Mouse (Mus musculus) spleen, postnatal 36 days (tissue): ENCODE data around the gene 1600014C23Rik.

Experiments used
- DNase-seq, 2 experiments: peaks; one replicate each; pipeline ENCODE4 v3.0.0; 2022; ENCODE audit warnings: low spot score in 2 of 2, mixed read lengths in 1 of 2

Gene 1600014C23Rik

DNA sequence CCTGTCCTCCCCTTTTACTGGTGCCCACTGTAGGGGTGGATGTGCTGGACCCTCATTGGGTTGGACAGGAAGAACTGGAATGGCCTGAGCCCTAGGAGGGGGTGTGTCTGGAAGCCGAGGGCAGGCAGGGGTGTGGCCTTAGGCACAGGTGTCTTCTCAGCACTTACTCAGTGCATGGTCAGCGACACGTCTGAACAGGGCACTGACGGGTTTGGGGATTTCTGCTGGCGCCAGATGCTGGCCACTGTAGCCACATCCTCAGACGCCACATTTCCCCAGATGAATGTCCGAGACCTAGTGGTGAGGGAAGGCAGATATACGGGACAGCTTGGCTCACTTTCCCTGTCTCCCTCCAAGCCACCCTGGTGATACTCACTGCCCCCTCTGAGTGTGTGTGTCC is 18.4 kb upstream of the 1600014C23Rik start:
- no peak for DNase-seq

- DNase-seq = no peak
These were observed 17.7 kb upstream of the 1600014C23Rik start for GRCm38 (mm10) chr17:45751359-45751758.

GRCm38 (mm10) chr17:45749100-45749499 is 15.5 kb upstream of the 1600014C23Rik start:
- DNase-seq = no peak

- DNase-seq = no peak
These were observed 14.5 kb upstream of the 1600014C23Rik start for GRCm38 (mm10) chr17:45747858-45748785.

- DNase-seq = no peak
These were observed 13.6 kb upstream of the 1600014C23Rik start for GRCm38 (mm10) chr17:45747293-45747692.

DNA sequence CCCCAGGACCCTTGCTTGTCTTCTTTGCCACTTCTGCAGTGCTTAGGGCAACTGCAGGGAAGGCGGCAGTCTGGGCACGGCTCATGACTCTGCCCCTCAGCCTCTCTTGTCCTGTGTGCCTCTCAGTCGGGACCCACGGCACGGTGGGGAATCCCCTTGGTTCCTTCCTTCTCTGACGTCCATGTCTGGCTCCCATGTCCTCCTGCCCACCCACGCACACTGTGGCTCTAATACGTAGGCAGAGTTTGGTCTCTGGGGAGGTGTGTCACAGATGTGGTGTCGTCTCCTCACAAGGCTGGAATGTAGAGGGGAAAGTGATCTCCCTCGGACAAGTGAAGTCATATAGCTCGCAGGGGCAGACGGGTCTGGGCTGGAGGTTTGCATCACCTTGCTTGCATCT is 13.1 kb upstream of the 1600014C23Rik start:
- DNase-seq = no peak

DNA sequence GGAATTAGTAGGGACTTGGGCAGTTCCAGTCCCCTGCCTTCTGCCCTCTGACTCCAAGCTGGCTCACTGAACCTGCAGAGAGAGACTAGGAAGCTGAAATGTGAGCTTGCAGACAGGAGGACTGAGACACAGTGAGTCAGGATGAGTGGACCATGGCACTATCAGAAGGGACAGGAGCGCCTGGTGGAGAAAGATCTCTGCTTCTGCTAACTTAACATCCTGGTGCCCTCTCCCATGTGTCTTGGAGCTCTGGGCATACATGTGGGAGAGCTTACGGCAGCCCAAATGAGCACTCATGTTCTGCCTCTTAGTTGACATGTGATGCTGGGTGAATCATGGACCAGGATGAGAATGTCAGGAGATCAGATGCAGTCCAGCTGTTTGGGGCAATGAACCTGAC is 12.0 kb upstream of the 1600014C23Rik start:
- no peak for DNase-seq

- no peak for DNase-seq
These were observed 8.9 kb upstream of the 1600014C23Rik start for GRCm38 (mm10) chr17:45742371-45743147.

DNA sequence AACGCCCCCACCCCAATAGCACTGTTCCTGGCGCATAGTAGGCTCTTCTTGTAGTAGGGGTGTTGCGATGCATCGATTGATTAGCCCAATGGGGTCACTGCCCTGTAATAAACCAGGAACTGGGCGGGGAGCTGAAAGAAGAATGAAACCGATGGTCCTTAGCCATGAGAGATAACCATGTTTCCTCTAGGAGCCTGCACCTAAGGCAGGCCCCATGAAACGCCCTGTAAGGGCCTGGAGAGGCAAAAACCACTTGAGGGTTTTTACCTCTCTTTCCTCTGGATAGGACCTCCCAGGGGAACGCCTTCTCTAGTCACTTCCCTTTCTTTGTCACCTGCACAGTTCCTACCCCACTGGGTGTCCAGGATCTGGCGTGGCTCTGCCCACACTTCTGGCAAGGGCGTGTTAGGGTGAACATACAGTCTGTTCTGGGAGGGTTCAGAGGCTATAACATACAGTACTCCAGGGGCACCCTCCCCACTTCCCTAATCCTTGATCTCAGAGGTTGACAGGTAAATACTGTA is 3.5 kb upstream of the 1600014C23Rik start:
- DNase-seq = no peak

- DNase-seq = peak; percentile 33 to 40
These were observed 2.9 kb upstream of the 1600014C23Rik start for GRCm38 (mm10) chr17:45736311-45737077.

GRCm38 (mm10) chr17:45735382-45736310 is 2.0 kb upstream of the 1600014C23Rik start:
- peak; percentile 42 to 55 for DNase-seq

DNA sequence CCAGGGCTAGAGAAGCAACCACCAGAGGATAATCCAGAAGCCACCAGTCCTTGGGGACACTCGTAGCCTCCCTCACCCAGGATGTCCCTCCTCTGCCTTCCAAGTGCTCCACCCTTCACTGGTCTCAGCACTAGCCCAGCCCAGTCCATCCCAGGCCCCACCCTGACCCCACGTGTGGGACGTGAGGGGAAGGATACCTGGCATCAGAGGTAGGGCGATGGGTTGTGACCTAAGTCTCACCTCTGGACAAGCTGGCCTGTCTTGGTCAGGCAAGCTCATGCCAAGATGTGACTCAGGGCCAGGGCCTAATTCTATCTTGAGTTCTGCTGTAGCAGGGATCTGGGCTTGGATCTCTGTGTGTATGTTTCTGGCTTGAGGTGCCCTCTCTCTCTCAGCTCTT is 1.2 kb upstream of the 1600014C23Rik start:
- DNase-seq = no peak

DNA sequence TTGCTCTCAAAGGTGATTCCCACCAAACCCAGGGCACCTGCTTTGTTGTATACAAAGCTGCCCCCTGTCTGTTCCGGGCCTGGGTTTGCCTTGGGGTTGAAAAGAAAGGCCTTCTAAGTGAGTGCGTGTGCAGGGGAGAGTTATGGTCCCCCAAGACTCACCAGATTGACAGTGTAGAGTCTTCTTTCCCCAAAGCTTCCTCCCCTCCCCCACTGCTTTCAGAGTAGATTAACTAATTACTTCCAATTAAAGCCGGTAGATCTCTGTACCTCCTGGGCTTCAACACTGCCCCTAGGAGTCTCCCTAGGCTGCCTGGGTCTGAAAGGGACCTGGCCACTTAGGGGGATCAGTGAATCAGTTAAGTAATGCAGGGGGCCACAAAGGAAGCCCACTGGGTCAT is 689 bp upstream of the 1600014C23Rik start:
- DNase-seq = no peak

DNA sequence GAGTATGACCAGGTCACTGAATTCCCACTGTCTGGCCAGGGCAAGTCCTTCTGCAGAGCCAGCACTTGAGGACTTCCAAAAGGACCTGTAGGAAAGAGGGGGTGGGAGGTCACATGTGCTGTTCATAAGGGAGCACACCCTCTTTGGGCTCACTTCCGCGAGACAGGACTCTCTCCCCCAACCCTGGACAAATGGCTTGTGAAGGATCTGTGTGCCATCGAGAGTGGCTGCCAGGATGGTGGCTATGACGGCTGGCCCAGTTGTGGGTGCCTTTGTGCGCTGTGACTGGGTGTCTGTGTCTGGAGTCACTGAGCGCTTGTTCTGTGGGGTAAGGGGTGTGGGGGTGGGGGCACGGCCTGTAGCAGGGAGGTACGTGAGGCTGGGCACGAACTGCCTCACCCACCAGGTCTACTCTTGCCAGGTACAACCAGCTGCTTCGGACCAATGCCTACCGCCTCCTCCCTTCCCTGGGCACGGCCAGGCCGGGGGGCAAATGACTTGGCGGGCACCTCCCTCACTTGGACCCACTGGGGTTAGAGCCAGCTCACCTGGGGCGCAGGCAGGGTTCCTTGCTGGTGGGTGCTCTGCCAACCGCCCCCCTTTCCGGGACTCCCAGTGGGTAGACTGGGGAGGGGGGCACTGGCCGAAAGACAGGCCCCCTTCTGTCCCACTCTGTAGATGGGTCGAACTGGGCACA is 458 bp downstream of the 1600014C23Rik start:
- DNase-seq = no peak

- DNase-seq = peak; percentile 66 to 72
These were observed 2.3 kb downstream of the 1600014C23Rik start for GRCm38 (mm10) chr17:45731172-45731864.

GRCm38 (mm10) chr17:45730696-45731095 is 2.9 kb downstream of the 1600014C23Rik start:
- DNase-seq = no peak

DNA sequence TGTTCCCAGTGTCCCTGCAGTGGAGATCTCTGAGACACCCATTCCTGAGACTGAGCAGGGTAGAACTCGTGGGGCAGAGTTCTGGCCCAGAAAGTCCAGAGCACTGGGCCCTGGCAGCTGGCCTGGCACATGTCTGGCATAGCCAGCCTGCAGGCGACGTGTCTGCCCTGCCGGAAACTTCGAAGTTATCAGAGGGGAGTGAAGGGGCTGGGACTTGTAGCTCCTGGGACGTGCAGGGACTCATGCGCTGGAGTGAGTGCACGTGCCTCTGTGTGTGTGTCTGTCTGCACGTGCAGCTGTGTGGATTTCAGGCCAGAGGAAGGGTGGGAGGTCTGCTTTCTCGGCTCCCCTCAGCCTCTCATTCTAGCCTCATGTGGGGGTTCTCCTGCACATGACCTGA is 4.3 kb downstream of the 1600014C23Rik start:
- DNase-seq = no peak

- no peak for DNase-seq
These were observed 5.5 kb downstream of the 1600014C23Rik start for GRCm38 (mm10) chr17:45727983-45728723.

- DNase-seq = no peak
These were observed 6.2 kb downstream of the 1600014C23Rik start for GRCm38 (mm10) chr17:45727481-45727880.
